Mouse (Mus musculus) midbrain, embryonic 15.5 days (tissue): ENCODE measurements around the gene Sf3a2. TPM values are rescaled to one million over a fixed set of nuclear protein-coding genes. Genes with fewer than 3 reads are reported as not detected.

Source experiments
- ATAC-seq: fragments of 200-750 bp; cut with Nextera tagmentation; replicated peaks from 2 replicates; pipeline ENCODE4 v1.8.0; 2017; ENCODE audit warnings: moderate TSS enrichment
- H3K27ac ChIP-seq: fragments of 300-500 bp; sonication (generic); 2 replicates; pipeline ENCODE4 v1.5.1; 2015; ENCODE audit warnings: mild to moderate bottlenecking, inconsistent platforms
- H3K27me3 ChIP-seq: fragments of 300-500 bp; sonication (generic); replicated peaks from 2 replicates; pipeline ENCODE4 v1.6.1; 2015; ENCODE audit warnings: inconsistent platforms
- H3K36me3 ChIP-seq: fragments of 300-500 bp; sonication (generic); replicated peaks from 2 replicates; pipeline ENCODE4 v1.6.1; 2015; ENCODE audit warnings: inconsistent platforms
- H3K4me1 ChIP-seq: fragments of 300-500 bp; sonication (generic); 2 replicates; pipeline ENCODE4 v1.6.1; 2015; ENCODE audit warnings: inconsistent platforms
- H3K4me2 ChIP-seq: fragments of 300-500 bp; sonication (generic); 2 replicates; pipeline ENCODE4 v1.6.1; 2015; ENCODE audit warnings: inconsistent platforms, mild to moderate bottlenecking, moderate library complexity
- H3K4me3 ChIP-seq: fragments of 300-500 bp; sonication (generic); 2 replicates; pipeline ENCODE4 v1.5.1; 2015; ENCODE audit warnings: mild to moderate bottlenecking, inconsistent platforms
- H3K9ac ChIP-seq: fragments of 300-500 bp; sonication (generic); 2 replicates; pipeline ENCODE4 v1.6.1; 2015; ENCODE audit warnings: mild to moderate bottlenecking, inconsistent platforms
- H3K9me3 ChIP-seq: fragments of 300-500 bp; sonication (generic); 2 replicates; pipeline ENCODE4 v1.6.1; 2016; ENCODE audit warnings: inconsistent platforms
- WGBS: fragments of 180-500 bp; shearing (Covaris S2); methylation state at CpG from one replicate; pipeline ENCODE4 v1.1.7; 2015; ENCODE audit warnings: mixed read lengths; 5-methylcytosine and 5-hydroxymethylcytosine counted together
- polyA plus RNA-seq: library from polyadenylated mRNA; unstranded; fragments of >200 nt; fragmentation: Nextera tagmentation; extraction: Ambion mirVana; gene quantifications from 2 replicates; pipeline ENCODE4 v1.2.1, GENCODE M21; 2015

Gene Sf3a2
- polyA plus RNA-seq, 1 experiment from 2014 or later: 62.6 TPM

- peaks cover 24% of the 10 kb centered on the region for H3K27me3 ChIP-seq
- H3K4me3 ChIP-seq: no peak overlapping the region
- no peak overlapping the region for H3K9ac ChIP-seq
- no peaks in the 10 kb centered on the region for H3K9me3 ChIP-seq
- 31% methylated on average over 7 of the region's 7 CpGs for WGBS
- no peak overlapping the region for H3K27ac ChIP-seq
- H3K36me3 ChIP-seq: peaks cover 17% of the 10 kb centered on the region; the same call in 1 of the 2 replicates
- H3K4me2 ChIP-seq: no peak overlapping the region
- H3K4me1 ChIP-seq: peaks cover 26% of the 10 kb centered on the region
- ATAC-seq: no peak
These were observed 34.8 kb downstream of the Sf3a2 start for GRCm38 (mm10) chr10:80832818-80833217.

- Histone ChIP-seq H3K27me3 (peaks cover 24% of the 10 kb centered on the region), H3K9me3 (no peaks in the 10 kb centered on the region), H3K4me3 (0 out of 2 replicates have a peak overlapping the region, but pooled peaks have one; percentile 4), H3K9ac (0 out of 2 replicates have a peak overlapping the region, but pooled peaks have one; percentile 12), H3K4me2 (peak overlapping the region; percentile 21), H3K4me1 (peaks cover 6% of the 10 kb centered on the region; the same call in 1 of the 2 replicates), H3K36me3 (peaks cover 1% of the 10 kb centered on the region; the same call in 1 of the 2 replicates), H3K27ac (no peak overlapping the region)
- WGBS: 53% methylated on average over 30 of the region's 30 CpGs
- ATAC-seq: 0 out of 2 replicates have a peak, but pooled peaks have one; percentile 22
These were observed 37.6 kb downstream of the Sf3a2 start for GRCm38 (mm10) chr10:80835617-80836016.

DNA sequence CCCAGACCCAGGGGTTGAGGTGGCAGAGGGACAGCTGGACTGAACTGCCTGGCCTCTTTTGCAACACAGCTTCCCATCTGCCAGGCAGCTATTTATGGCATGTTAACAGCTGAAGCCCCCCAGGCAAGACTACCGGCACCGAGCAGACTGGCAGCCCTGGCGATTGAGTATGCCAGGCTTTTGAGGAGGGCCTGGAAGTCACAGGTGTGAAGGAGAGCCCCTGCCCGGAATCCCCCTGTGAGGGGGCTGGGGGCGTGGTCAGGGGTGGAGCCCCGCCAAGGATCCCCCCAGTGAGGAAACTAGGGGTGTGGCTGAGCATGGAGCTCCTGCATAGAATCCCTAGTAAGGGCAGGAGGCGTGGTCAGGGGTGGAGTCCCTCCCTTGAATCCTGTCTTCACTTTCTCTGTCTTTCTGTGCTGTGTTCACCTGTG is 39.0 kb downstream of the Sf3a2 start:
- H3K9ac ChIP-seq: no peak overlapping the region
- H3K27ac ChIP-seq: no peak overlapping the region
- H3K27me3 ChIP-seq: peaks cover 24% of the 10 kb centered on the region
- H3K4me1 ChIP-seq: peaks cover 6% of the 10 kb centered on the region; the same call in 1 of the 2 replicates
- H3K9me3 ChIP-seq: no peaks in the 10 kb centered on the region
- no peak for ATAC-seq
- WGBS: 44% methylated on average over 7 of the region's 7 CpGs
- H3K4me3 ChIP-seq: no peak overlapping the region
- no peaks in the 10 kb centered on the region for H3K36me3 ChIP-seq
- H3K4me2 ChIP-seq: no peak overlapping the region

DNA sequence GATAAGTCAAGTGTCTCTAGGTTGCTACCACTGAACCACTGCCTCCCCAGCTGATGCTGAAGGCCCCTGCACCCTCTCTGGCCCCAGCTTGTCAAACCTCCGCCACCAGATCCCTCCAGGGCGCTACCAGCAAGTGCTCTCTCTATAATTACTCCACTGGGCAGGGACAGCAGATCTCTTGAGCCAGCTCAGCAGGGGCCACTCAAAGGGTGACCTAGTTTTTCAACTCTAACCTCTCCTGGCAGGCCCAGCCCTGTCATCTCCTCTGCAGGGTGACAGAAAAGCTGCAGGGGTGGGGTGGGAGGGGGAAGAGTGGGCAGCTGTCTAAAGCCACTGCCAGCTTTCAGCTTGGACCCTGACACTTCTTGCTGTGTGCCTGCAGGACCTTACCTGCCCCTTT is 39.8 kb downstream of the Sf3a2 start:
- Histone ChIP-seq H3K27ac (no peak overlapping the region), H3K4me1 (peaks cover 6% of the 10 kb centered on the region; the same call in 1 of the 2 replicates), H3K9me3 (no peaks in the 10 kb centered on the region), H3K4me2 (no peak overlapping the region), H3K27me3 (peaks cover 28% of the 10 kb centered on the region), H3K4me3 (no peak overlapping the region), H3K9ac (no peak overlapping the region), H3K36me3 (no peaks in the 10 kb centered on the region)
- 19% methylated on average over 2 of the region's 2 CpGs for WGBS
- no peak for ATAC-seq

GRCm38 (mm10) chr10:80838346-80838912 is 40.4 kb downstream of the Sf3a2 start:
- Histone ChIP-seq H3K27ac (no peak overlapping the region), H3K4me3 (no peak overlapping the region)

DNA sequence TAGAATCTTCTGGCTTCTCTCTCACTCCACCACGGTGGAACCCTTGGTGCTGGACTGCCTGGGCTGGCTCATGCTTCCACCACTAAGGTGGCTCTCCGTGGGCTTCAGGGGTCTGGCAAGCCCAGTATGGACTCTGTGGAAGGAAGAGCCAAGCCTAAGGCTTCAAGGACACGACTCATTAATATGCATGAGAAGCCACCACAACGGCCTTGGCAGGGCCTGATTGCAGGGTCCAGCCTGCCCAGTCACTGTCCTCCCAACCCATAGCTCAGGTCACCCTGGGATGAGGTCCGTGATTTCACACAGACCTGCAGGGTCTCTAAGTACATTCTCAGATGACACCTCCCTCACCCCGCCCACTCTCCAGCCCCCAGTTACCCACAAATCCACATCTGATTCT is 41.9 kb downstream of the Sf3a2 start:
- no peak for ATAC-seq
- 56% methylated on average over 6 of the region's 6 CpGs for WGBS
- Histone ChIP-seq H3K9me3 (no peaks in the 10 kb centered on the region), H3K4me1 (peaks cover 17% of the 10 kb centered on the region), H3K27ac (no peak overlapping the region), H3K36me3 (no peaks in the 10 kb centered on the region), H3K9ac (no peak overlapping the region), H3K4me2 (no peak overlapping the region), H3K4me3 (no peak overlapping the region), H3K27me3 (peaks cover 38% of the 10 kb centered on the region)

More at GRCm38 (mm10) chr10:80838346-80838912, 40.4 kb downstream of the Sf3a2 start:
- 65% methylated on average over 2 of the region's 2 CpGs for WGBS
- Histone ChIP-seq H3K9ac (no peak overlapping the region), H3K36me3 (no peaks in the 10 kb centered on the region), H3K27me3 (peaks cover 34% of the 10 kb centered on the region), H3K9me3 (no peaks in the 10 kb centered on the region), H3K4me2 (no peak overlapping the region), H3K4me1 (peaks cover 10% of the 10 kb centered on the region; the same call in 1 of the 2 replicates)
- no peak for ATAC-seq

DNA sequence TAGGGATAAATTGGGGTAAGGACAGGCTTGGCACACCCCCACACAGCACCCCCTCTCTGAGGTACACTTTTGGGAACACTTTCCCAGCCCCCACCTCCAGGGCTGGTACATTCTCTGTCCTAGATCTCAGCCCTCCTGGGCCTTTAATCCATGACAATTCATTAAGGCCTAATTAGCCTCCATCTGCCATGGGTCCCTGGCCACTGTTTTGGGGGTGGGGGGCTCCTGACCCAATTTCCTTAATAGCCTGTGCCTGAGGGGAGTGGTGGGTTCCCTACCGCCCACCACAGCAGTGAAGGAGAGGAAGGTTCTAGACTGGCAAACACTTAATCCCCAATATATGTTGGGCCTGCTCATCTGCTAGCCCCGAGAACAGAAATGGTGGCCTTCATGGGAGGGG is 43.7 kb downstream of the Sf3a2 start:
- H3K9me3 ChIP-seq: no peaks in the 10 kb centered on the region
- WGBS: 79% methylated on average over 2 of the region's 2 CpGs
- no peak overlapping the region for H3K9ac ChIP-seq
- H3K36me3 ChIP-seq: no peaks in the 10 kb centered on the region
- H3K27me3 ChIP-seq: peaks cover 32% of the 10 kb centered on the region
- H3K4me1 ChIP-seq: peaks cover 11% of the 10 kb centered on the region
- no peak overlapping the region for H3K4me2 ChIP-seq
- no peak overlapping the region for H3K27ac ChIP-seq
- H3K4me3 ChIP-seq: no peak overlapping the region
- ATAC-seq: no peak

DNA sequence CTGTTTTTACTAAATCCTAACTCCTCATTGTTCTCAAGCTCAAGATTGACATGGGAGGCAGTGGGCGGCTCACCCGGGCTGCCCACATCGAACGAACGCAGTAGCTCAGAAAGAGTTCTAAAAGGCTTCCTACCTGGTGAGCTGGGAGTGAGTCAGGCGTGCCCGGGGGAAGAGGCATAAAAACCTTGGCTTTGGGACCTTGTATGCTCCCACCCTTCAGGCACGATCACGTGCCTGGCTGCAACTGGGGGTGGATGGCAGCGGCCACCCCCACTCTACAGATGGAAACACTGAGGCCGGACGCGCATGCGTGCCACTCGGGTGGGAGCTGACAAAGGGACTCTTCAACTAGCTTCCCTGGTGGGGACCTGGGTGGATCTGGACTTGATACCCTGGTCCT is 44.3 kb downstream of the Sf3a2 start:
- Histone ChIP-seq H3K9ac (no peak overlapping the region), H3K36me3 (no peaks in the 10 kb centered on the region), H3K4me2 (no peak overlapping the region), H3K4me1 (peaks cover 11% of the 10 kb centered on the region), H3K9me3 (no peaks in the 10 kb centered on the region), H3K27me3 (peaks cover 29% of the 10 kb centered on the region), H3K27ac (no peak overlapping the region), H3K4me3 (no peak overlapping the region)
- ATAC-seq: no peak
- WGBS: 84% methylated on average over 15 of the region's 15 CpGs

GRCm38 (mm10) chr10:80843087-80843930 is 45.3 kb downstream of the Sf3a2 start:
- H3K4me1 ChIP-seq: peaks cover 11% of the 10 kb centered on the region
- H3K9ac ChIP-seq: peak overlapping the region; percentile 59
- peak overlapping the region; percentile 66 for H3K4me2 ChIP-seq
- no peaks in the 10 kb centered on the region for H3K36me3 ChIP-seq
- H3K9me3 ChIP-seq: no peaks in the 10 kb centered on the region
- ATAC-seq: peak; percentile 41
- peaks cover 29% of the 10 kb centered on the region for H3K27me3 ChIP-seq
- H3K27ac ChIP-seq: no peak overlapping the region
- 9% methylated on average over 32 of the region's 32 CpGs for WGBS
- H3K4me3 ChIP-seq: peak overlapping the region; percentile 46

GRCm38 (mm10) chr10:80843931-80844547 is 46.0 kb downstream of the Sf3a2 start, which contains the start of gene Lingo3:
TSS of gene Lingo3 (minus strand) at chr10:80844039.
- Histone ChIP-seq H3K27ac (no peak within 1 kb of the TSS), H3K4me3 (peak within 1 kb of the TSS; percentile 46), H3K4me1 (peaks cover 11% of the 10 kb centered on the region), H3K9me3 (no peaks in the 10 kb centered on the region), H3K4me2 (peak within 1 kb of the TSS; percentile 66), H3K27me3 (peaks cover 29% of the 10 kb centered on the region), H3K9ac (peak within 1 kb of the TSS; percentile 59), H3K36me3 (no peaks in the 10 kb centered on the region)
- ATAC-seq: peak; percentile 64
- WGBS: 6% methylated on average over 34 of the region's 51 CpGs

DNA sequence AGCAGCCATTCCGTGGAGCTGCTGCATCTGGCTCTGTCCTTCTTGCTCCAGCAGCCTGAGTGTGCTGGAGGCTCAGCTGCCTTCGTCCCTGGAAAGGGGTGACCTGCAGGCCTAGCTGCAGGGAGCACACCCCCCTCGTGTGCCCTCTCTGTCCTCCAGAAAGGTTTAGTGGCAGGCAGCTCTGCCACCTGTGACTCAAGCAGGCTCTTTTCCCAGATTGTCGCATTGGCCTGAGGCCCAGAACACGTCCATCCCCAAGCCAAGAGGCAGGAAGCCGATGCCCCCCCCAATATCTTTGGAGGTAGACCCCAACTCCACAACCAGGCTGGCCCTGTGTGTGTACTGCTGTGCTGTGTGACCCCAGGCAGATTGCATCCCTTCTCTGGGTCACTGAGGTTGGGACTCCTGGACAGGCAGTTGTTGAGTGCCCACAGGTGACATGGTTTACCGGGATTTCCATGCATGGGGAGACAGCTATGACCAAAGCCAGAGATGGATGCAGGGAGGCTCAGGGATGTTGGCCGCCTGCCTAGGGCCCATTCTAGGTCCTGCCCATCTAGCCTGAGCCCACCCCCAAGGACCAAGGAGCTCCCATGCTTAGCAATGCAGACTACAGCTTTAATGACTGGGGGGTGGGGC is 47.2 kb downstream of the Sf3a2 start:
- Histone ChIP-seq H3K27me3 (peaks cover 29% of the 10 kb centered on the region), H3K4me1 (peaks cover 11% of the 10 kb centered on the region), H3K27ac (no peak overlapping the region), H3K4me2 (no peak overlapping the region), H3K9me3 (no peaks in the 10 kb centered on the region), H3K9ac (no peak overlapping the region), H3K4me3 (no peak overlapping the region), H3K36me3 (no peaks in the 10 kb centered on the region)
- 57% methylated on average over 8 of the region's 8 CpGs for WGBS
- ATAC-seq: no peak

DNA sequence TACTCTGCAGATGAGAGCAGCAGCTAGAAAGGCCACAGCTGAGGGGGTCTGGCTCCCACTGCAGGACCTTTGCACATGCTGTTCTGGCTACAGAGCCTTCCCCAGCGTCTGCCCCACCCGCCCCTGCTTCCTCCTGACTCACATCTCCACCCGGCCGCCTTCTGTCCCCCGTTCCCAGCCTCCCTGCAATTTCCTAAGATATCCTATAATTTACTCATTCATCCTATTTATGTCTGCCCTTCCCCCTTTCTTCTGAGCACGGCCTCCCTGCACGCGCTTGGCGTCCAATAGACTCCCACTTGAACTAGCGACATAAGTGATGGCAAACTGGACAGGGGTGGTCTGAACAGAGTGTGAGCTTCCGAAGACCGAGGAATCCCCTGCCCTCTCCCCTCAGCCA is 47.7 kb downstream of the Sf3a2 start:
- H3K4me1 ChIP-seq: peaks cover 11% of the 10 kb centered on the region
- no peak overlapping the region for H3K9ac ChIP-seq
- no peak overlapping the region for H3K4me3 ChIP-seq
- H3K27me3 ChIP-seq: peaks cover 29% of the 10 kb centered on the region
- H3K36me3 ChIP-seq: no peaks in the 10 kb centered on the region
- no peak overlapping the region for H3K4me2 ChIP-seq
- no peaks in the 10 kb centered on the region for H3K9me3 ChIP-seq
- WGBS: 81% methylated on average over 12 of the region's 12 CpGs
- H3K27ac ChIP-seq: no peak overlapping the region
- ATAC-seq: no peak
